ENCODE assay signal across 25 mouse cellular contexts in genomic region chr2:18971564-18971963, GRCm38 (mm10). TPM values are rescaled to one million over a fixed set of nuclear protein-coding genes. Genes with fewer than 3 reads are reported as not detected.
DNase-seq lines count a peak whose midpoint lies in the region; ATAC-seq lines count a peak whose summit lies in the region.
"Had no signal": no experiment of that assay in that cellular context is flagged by ENCODE, and none has a peak within 500 bp of the region (broad histone marks: within the 10 kb centered on the region; RNA-seq: fewer than 3 reads in every experiment).

No protein-coding gene starts in this region.

- H3K4me1 ChIP-seq in liver, embryonic 13.5 days (replicated peaks) = peaks cover 90% of the 10 kb centered on the region
- H3K4me1 ChIP-seq in intestine, embryonic 16.5 days (ENCODE audit: control insufficient read depth, insufficient read depth, low read length) = peaks cover 9% of the 10 kb centered on the region
- H3K4me1 ChIP-seq: embryonic facial prominence, embryonic 12.5 days; forebrain, embryonic 13.5 days; forebrain, embryonic 15.5 days had no signal

- no peak overlapping the region for H3K4me2 ChIP-seq in liver, embryonic 13.5 days
- no peak overlapping the region for H3K4me2 ChIP-seq in intestine, embryonic 16.5 days (ENCODE audit: low read depth, low read length)
- H3K4me2 ChIP-seq: embryonic facial prominence, embryonic 12.5 days; forebrain, embryonic 13.5 days; forebrain, embryonic 15.5 days had no signal

- peaks cover 4% of the 10 kb centered on the region; the same call in 1 of the 2 replicates for H3K9me3 ChIP-seq in liver, embryonic 13.5 days (replicated peaks)
- peaks cover 4% of the 10 kb centered on the region; the same call in 1 of the 2 replicates for H3K9me3 ChIP-seq in intestine, embryonic 16.5 days (ENCODE audit: control insufficient read depth, low read length)
- H3K9me3 ChIP-seq: embryonic facial prominence, embryonic 12.5 days had no signal

- DNase-seq in heart, adult 11 months = peak; percentile 4
- DNase-seq in heart, postnatal 10 days = no peak
- no peak for DNase-seq in liver, embryonic 13.5 days
- no peak for DNase-seq in liver
- no peak for DNase-seq in kidney, postnatal 10 days
- DNase-seq: adrenal gland, adult 8-10 months; adrenal gland, postnatal 14 days; adrenal gland, postnatal 36 days; B cell, adult 2 months; cerebellum, adult 11-12 months; cerebellum, adult 2 months; cerebellum, adult 9-10 months; cerebellum, postnatal 10 days; cerebellum, postnatal 36 days; forebrain, postnatal 0 days had no signal

- H3K9ac ChIP-seq in liver, embryonic 13.5 days = no peak overlapping the region
- H3K9ac ChIP-seq in intestine, embryonic 16.5 days (ENCODE audit: low read depth, low read length) = no peak overlapping the region
- H3K9ac ChIP-seq: embryonic facial prominence, embryonic 12.5 days; forebrain, embryonic 13.5 days; forebrain, embryonic 15.5 days; forebrain, postnatal 0 days had no signal

- ATAC-seq in liver, embryonic 13.5 days (ENCODE audit: low read depth) = no peak
- 0 out of 2 replicates have a peak, but pooled peaks have one; percentile 30 for ATAC-seq in common myeloid progenitor, adult 5-6 weeks (replicated peaks; ENCODE audit: low read depth, poor library complexity, severe bottlenecking)
- no peak for ATAC-seq in intestine, embryonic 16.5 days
- ATAC-seq: activated CD4-positive, CD25-positive, alpha-beta regulatory T cell, adult 4 months; CD4-positive, CD25-positive, alpha-beta regulatory T cell, adult 4 months; forebrain, embryonic 13.5 days; forebrain, embryonic 15.5 days; forebrain, postnatal 0 days; Patski had no signal

- H3K36me3 ChIP-seq in liver, embryonic 13.5 days = peaks cover 11% of the 10 kb centered on the region; the same call in 1 of the 2 replicates
- H3K36me3 ChIP-seq in intestine, embryonic 16.5 days (ENCODE audit: control insufficient read depth, insufficient read depth, low read length) = no peaks in the 10 kb centered on the region
- H3K36me3 ChIP-seq: embryonic facial prominence, embryonic 12.5 days; forebrain, embryonic 15.5 days had no signal

- H3K4me3 ChIP-seq in liver, embryonic 13.5 days (replicated peaks) = no peak overlapping the region
- H3K4me3 ChIP-seq in intestine, embryonic 16.5 days (ENCODE audit: low read length) = no peak overlapping the region
- H3K4me3 ChIP-seq: embryonic facial prominence, embryonic 10.5 days; embryonic facial prominence, embryonic 12.5 days; forebrain, embryonic 13.5 days; forebrain, embryonic 15.5 days had no signal

- intact Hi-C loops in heart, postnatal 10 days (cut with DNase I) = no loop called here

- peak overlapping the region; percentile 1; the same call in 1 of the 2 replicates for H3K27ac ChIP-seq in liver, embryonic 13.5 days
- no peak overlapping the region for H3K27ac ChIP-seq in intestine, embryonic 16.5 days (ENCODE audit: low read length)
- H3K27ac ChIP-seq: embryonic facial prominence, embryonic 10.5 days; embryonic facial prominence, embryonic 12.5 days; forebrain, embryonic 13.5 days; forebrain, embryonic 15.5 days had no signal

- WGBS in liver, embryonic 13.5 days (ENCODE audit: insufficient replicate concordance) = 78% methylated on average over 3 of the region's 3 CpGs
- 86% methylated on average over 3 of the region's 3 CpGs for WGBS in intestine, embryonic 16.5 days

- no peaks in the 10 kb centered on the region for H3K27me3 ChIP-seq in liver, embryonic 13.5 days
- no peaks in the 10 kb centered on the region; the same call in 1 of the 2 replicates for H3K27me3 ChIP-seq in intestine, embryonic 16.5 days (replicated peaks; ENCODE audit: control insufficient read depth, insufficient read depth, low read length)
- H3K27me3 ChIP-seq: CH12.LX; embryonic facial prominence, embryonic 12.5 days; forebrain, embryonic 13.5 days; forebrain, embryonic 15.5 days; Patski had no signal

RNA-seq across cellular contexts. Expression of gene Pip4k2a, which starts 26.4 kb away (rescaled TPM):
- 10 to 100 TPM in 1 of 2 experiments, 1 to 10 TPM in 1; 8.7 to 10.9 TPM for total RNA-seq in heart, postnatal 10 days (2021)
- 15.8 and 18.8 TPM in 2 replicates for polyA plus RNA-seq in liver, embryonic 13.5 days (2015; fragmentation: Nextera tagmentation; extraction: Ambion mirVana)
- total RNA-seq in common myeloid progenitor, adult 5-6 weeks (2017) = 30.1 and 51.8 TPM in 2 replicates
- polyA plus RNA-seq in intestine, embryonic 16.5 days (2015; fragmentation: Nextera tagmentation; extraction: Ambion mirVana) = 7.6 and 8.4 TPM in 2 replicates

RNA-seq across cellular contexts. Expression of gene 4930426L09Rik, which starts 26.6 kb away (rescaled TPM):
- under 1 TPM; 0.22 to 0.53 TPM for total RNA-seq in heart, postnatal 10 days (2021)
- 0.17 and 0.22 TPM in 2 replicates for polyA plus RNA-seq in liver, embryonic 13.5 days (2015; fragmentation: Nextera tagmentation; extraction: Ambion mirVana)
- not detected in 2 replicates for total RNA-seq in common myeloid progenitor, adult 5-6 weeks (2017)
- 0.15 and 0.27 TPM in 2 replicates for polyA plus RNA-seq in intestine, embryonic 16.5 days (2015; fragmentation: Nextera tagmentation; extraction: Ambion mirVana)
